Mouse (Mus musculus): ENCODE data around the gene Cfap52. TPM values are rescaled to one million over a fixed set of nuclear protein-coding genes. Genes with fewer than 3 reads are reported as not detected.

Gene Cfap52
- polyA plus RNA-seq, 1 experiment from 2014 or later: not detected

GRCm38 (mm10) chr11:67911074-67911473 lies 54.4 kb downstream of the Cfap52 start:
- ATAC-seq (replicated peaks; ENCODE audit: insufficient number of reproducible peaks, low FRiP score, low TSS enrichment, low read depth) (no peak), DNase-seq (ENCODE audit: low spot score) (no peak)
- H3K4me2 ChIP-seq (ENCODE audit: low read depth, low read length): no peak overlapping the region
- no peaks in the 10 kb centered on the region for H3K4me1 ChIP-seq (ENCODE audit: control insufficient read depth, insufficient read depth, low read length)
- H3K36me3 ChIP-seq (replicated peaks; ENCODE audit: control insufficient read depth, insufficient read depth, low read depth, low read length): no peaks in the 10 kb centered on the region
- H3K4me3 ChIP-seq (ENCODE audit: low read depth, low read length): no peak overlapping the region
- no peaks in the 10 kb centered on the region for H3K9me3 ChIP-seq (replicated peaks; ENCODE audit: control insufficient read depth, low read length)
- no peaks in the 10 kb centered on the region for H3K27me3 ChIP-seq (ENCODE audit: control insufficient read depth, insufficient read depth, low read length)
- 92% methylated on average over 5 of the region's 5 CpGs for WGBS
- H3K27ac ChIP-seq (replicated peaks; ENCODE audit: low read depth, low read length): no peak overlapping the region
- H3K9ac ChIP-seq (replicated peaks; ENCODE audit: low read length): no peak overlapping the region

DNA sequence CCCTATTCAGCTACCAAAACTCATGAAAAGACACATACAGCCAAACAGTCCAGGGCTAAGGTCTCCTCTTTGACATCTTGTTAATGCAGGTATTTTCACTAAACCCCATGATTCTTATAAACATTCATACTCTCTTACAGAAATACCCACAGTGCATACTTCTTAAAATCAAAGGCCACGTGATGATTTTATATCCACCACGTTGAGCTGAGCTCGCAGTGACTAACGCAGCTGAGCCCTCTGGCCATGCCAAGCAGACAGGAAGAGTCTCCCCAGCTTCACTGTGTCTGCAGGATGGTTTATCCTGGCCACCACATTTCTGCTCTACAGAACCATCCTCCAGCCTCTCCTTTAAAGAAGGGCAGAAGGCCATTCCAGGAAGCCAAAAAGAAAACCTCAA lies 61.7 kb downstream of the Cfap52 start:
- H3K9ac ChIP-seq (replicated peaks; ENCODE audit: low read length): no peak overlapping the region
- no peak overlapping the region for H3K4me2 ChIP-seq (ENCODE audit: low read depth, low read length)
- H3K4me1 ChIP-seq (ENCODE audit: control insufficient read depth, insufficient read depth, low read length): no peaks in the 10 kb centered on the region
- H3K4me3 ChIP-seq (ENCODE audit: low read depth, low read length): no peak overlapping the region
- H3K36me3 ChIP-seq (replicated peaks; ENCODE audit: control insufficient read depth, insufficient read depth, low read depth, low read length): no peaks in the 10 kb centered on the region
- H3K9me3 ChIP-seq (replicated peaks; ENCODE audit: control insufficient read depth, low read length): no peaks in the 10 kb centered on the region
- no peaks in the 10 kb centered on the region for H3K27me3 ChIP-seq (ENCODE audit: control insufficient read depth, insufficient read depth, low read length)
- DNase-seq (ENCODE audit: low spot score) (no peak), ATAC-seq (replicated peaks; ENCODE audit: insufficient number of reproducible peaks, low FRiP score, low TSS enrichment, low read depth) (no peak)
- 78% methylated on average over 4 of the region's 4 CpGs for WGBS
- no peak overlapping the region for H3K27ac ChIP-seq (replicated peaks; ENCODE audit: low read depth, low read length)

GRCm38 (mm10) chr11:67897064-67897560 lies 68.3 kb downstream of the Cfap52 start:
- no peaks in the 10 kb centered on the region for H3K4me1 ChIP-seq (ENCODE audit: control insufficient read depth, insufficient read depth, low read length)
- no peaks in the 10 kb centered on the region for H3K36me3 ChIP-seq (replicated peaks; ENCODE audit: control insufficient read depth, insufficient read depth, low read depth, low read length)
- ATAC-seq (replicated peaks; ENCODE audit: insufficient number of reproducible peaks, low FRiP score, low TSS enrichment, low read depth) (no peak), DNase-seq (ENCODE audit: low spot score) (peak; percentile 63)
- H3K4me2 ChIP-seq (ENCODE audit: low read depth, low read length): no peak overlapping the region
- no peak overlapping the region for H3K27ac ChIP-seq (replicated peaks; ENCODE audit: low read depth, low read length)
- no peaks in the 10 kb centered on the region for H3K9me3 ChIP-seq (replicated peaks; ENCODE audit: control insufficient read depth, low read length)
- H3K9ac ChIP-seq (replicated peaks; ENCODE audit: low read length): no peak overlapping the region
- no peak overlapping the region for H3K4me3 ChIP-seq (ENCODE audit: low read depth, low read length)
- no peaks in the 10 kb centered on the region for H3K27me3 ChIP-seq (ENCODE audit: control insufficient read depth, insufficient read depth, low read length)
- WGBS: 64% methylated on average over 8 of the region's 8 CpGs

GRCm38 (mm10) chr11:67895641-67896040 lies 69.8 kb downstream of the Cfap52 start:
- Histone ChIP-seq H3K4me2 (ENCODE audit: low read depth, low read length) (no peak overlapping the region), H3K27me3 (ENCODE audit: control insufficient read depth, insufficient read depth, low read length) (no peaks in the 10 kb centered on the region), H3K4me3 (ENCODE audit: low read depth, low read length) (no peak overlapping the region), H3K27ac (replicated peaks; ENCODE audit: low read depth, low read length) (no peak overlapping the region), H3K9me3 (replicated peaks; ENCODE audit: control insufficient read depth, low read length) (no peaks in the 10 kb centered on the region), H3K36me3 (replicated peaks; ENCODE audit: control insufficient read depth, insufficient read depth, low read depth, low read length) (no peaks in the 10 kb centered on the region), H3K4me1 (ENCODE audit: control insufficient read depth, insufficient read depth, low read length) (no peaks in the 10 kb centered on the region), H3K9ac (replicated peaks; ENCODE audit: low read length) (no peak overlapping the region)
- DNase-seq (ENCODE audit: low spot score): no peak
- ATAC-seq (replicated peaks; ENCODE audit: insufficient number of reproducible peaks, low FRiP score, low TSS enrichment, low read depth): no peak
- WGBS: 78% methylated on average over 7 of the region's 7 CpGs

DNA sequence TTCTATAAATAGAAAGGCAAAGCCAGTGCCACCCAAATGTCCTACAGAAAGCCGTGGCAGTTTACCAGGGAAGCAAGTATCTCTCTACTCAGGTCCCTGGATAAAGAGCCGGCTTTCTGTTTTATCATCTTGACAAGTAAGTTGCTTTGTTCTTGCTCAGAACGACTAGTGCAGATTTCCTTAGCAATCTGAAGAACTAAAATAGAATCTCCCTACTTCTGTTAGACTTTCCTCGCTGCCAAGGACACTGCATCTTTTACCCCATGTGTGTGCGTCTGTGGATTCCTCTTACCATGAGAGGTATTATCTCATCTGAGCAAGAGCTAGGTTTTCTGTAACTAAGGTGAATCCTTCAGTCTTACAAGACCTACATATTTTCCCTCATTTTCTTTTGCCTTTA lies 76.9 kb downstream of the Cfap52 start:
- Histone ChIP-seq H3K27me3 (ENCODE audit: control insufficient read depth, insufficient read depth, low read length) (no peaks in the 10 kb centered on the region), H3K36me3 (replicated peaks; ENCODE audit: control insufficient read depth, insufficient read depth, low read depth, low read length) (no peaks in the 10 kb centered on the region), H3K27ac (replicated peaks; ENCODE audit: low read depth, low read length) (no peak overlapping the region), H3K4me1 (ENCODE audit: control insufficient read depth, insufficient read depth, low read length) (no peaks in the 10 kb centered on the region), H3K4me3 (ENCODE audit: low read depth, low read length) (no peak overlapping the region), H3K9ac (replicated peaks; ENCODE audit: low read length) (no peak overlapping the region), H3K9me3 (replicated peaks; ENCODE audit: control insufficient read depth, low read length) (no peaks in the 10 kb centered on the region), H3K4me2 (ENCODE audit: low read depth, low read length) (no peak overlapping the region)
- DNase-seq (ENCODE audit: low spot score) (no peak), ATAC-seq (replicated peaks; ENCODE audit: insufficient number of reproducible peaks, low FRiP score, low TSS enrichment, low read depth) (no peak)
- WGBS: 82% methylated on average over 5 of the region's 5 CpGs

DNA sequence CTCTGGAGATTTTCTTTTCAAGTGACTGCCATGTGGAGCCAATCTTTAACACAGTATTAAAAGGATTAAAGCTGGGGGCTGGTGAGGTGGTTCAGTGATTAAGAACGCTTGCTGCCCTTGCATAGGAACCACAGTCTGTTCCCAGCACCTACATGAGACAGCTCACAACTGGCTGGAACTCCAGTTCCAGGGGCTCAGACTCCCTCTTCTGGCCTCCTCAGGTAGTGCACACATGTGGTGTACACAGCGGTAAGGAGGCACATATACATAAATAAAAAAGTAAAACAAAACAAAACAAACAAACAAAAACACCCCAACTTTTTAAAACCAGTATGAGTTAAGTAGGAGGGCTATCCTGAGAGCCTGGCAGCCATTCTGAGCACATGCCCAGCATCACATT lies 79.5 kb downstream of the Cfap52 start:
- WGBS: 85% methylated on average over 2 of the region's 2 CpGs
- DNase-seq (ENCODE audit: low spot score): no peak

More for the DNA sequence above, 79.5 kb downstream of the Cfap52 start:
- Histone ChIP-seq H3K36me3 (replicated peaks; ENCODE audit: control insufficient read depth, insufficient read depth, low read depth, low read length) (no peaks in the 10 kb centered on the region), H3K9me3 (replicated peaks; ENCODE audit: control insufficient read depth, low read length) (no peaks in the 10 kb centered on the region), H3K27ac (replicated peaks; ENCODE audit: low read depth, low read length) (no peak overlapping the region), H3K27me3 (ENCODE audit: control insufficient read depth, insufficient read depth, low read length) (no peaks in the 10 kb centered on the region), H3K4me3 (ENCODE audit: low read depth, low read length) (no peak overlapping the region), H3K9ac (replicated peaks; ENCODE audit: low read length) (no peak overlapping the region), H3K4me1 (ENCODE audit: control insufficient read depth, insufficient read depth, low read length) (no peaks in the 10 kb centered on the region), H3K4me2 (ENCODE audit: low read depth, low read length) (no peak overlapping the region)
- no peak for ATAC-seq (replicated peaks; ENCODE audit: insufficient number of reproducible peaks, low FRiP score, low TSS enrichment, low read depth)

Other genes with a start within 250 kb of the Cfap52 start
- 0.18 TPM in 1 of 2 replicates, not detected in the other for gene Glp2r, start 194.5 kb downstream of the Cfap52 start, polyA plus RNA-seq (2014; fragmentation: Nextera tagmentation; extraction: Ambion mirVana)
- gene Gsg1l2, start 191.0 kb downstream of the Cfap52 start, polyA plus RNA-seq (2014; fragmentation: Nextera tagmentation; extraction: Ambion mirVana): not detected in 2 replicates
- not detected in 2 replicates for gene Dhrs7c, start 167.5 kb downstream of the Cfap52 start, polyA plus RNA-seq (2014; fragmentation: Nextera tagmentation; extraction: Ambion mirVana)
- 0.64 and 0.70 TPM in 2 replicates for gene Usp43, start 43.5 kb downstream of the Cfap52 start, polyA plus RNA-seq (2014; fragmentation: Nextera tagmentation; extraction: Ambion mirVana)
- gene Stx8, start 542 bp upstream of the Cfap52 start, polyA plus RNA-seq (2014; fragmentation: Nextera tagmentation; extraction: Ambion mirVana): 55.2 and 60.9 TPM in 2 replicates

Data from embryonic facial prominence, embryonic 11.5 days (tissue).